Mouse (Mus musculus) cortical plate, adult 2 months (tissue): ENCODE measurements around the gene Nbeal2.

Experiments
- CTCF ChIP-seq: fragments of 200-500 bp; IDR thresholded peaks from 2 replicates; pipeline ENCODE4 v1.5.1; 2011; ENCODE audit warnings: mild to moderate bottlenecking, control low read depth, low read length; ENCODE audit not compliant: insufficient read depth; ENCODE audit errors: extremely low read depth
- POLR2A ChIP-seq: fragments of 200-500 bp; IDR thresholded peaks from 2 replicates; pipeline ENCODE4 v1.6.1; 2011; ENCODE audit warnings: mild to moderate bottlenecking, low read length, control low read depth; ENCODE audit not compliant: insufficient read depth; ENCODE audit errors: extremely low read depth

DNA sequence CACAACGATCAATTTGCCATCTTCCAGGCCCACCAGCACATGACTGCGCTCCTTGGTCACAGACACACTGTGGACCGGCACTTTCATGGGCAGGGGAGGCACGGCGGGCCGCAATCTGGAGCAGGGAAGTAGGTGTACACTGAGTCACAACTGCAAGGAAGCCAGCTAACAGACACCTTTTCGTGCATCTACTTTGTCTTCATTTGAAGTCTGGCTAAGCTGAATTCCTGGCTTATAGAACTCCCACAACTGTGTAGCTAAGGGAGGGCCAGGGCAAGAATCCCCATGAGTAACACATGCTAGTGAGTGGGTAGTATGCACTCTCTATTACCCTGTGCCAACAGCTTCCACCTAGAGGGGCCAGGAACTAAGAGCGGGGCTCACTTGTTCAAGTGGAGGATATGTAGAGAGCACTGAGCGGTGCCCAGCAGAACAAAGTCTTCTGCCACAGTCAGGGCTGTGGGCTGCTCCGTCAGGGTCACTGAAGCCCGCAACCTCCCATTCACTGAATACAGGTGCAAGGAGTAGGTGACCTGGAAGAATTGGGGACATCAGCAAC is 28.5 kb downstream of the Nbeal2 start:
- TF ChIP-seq CTCF, result no peak
- TF ChIP-seq POLR2A, result no peak
